Mouse (Mus musculus) G1E (cell line): ENCODE measurements around the gene Epo.

Experiments used
- CTCF ChIP-seq: IDR thresholded peaks from 2 replicates; pipeline ENCODE4 v1.5.1; 2012; ENCODE audit warnings: low read depth, low read length, inconsistent platforms, mixed read lengths
- GATA1 ChIP-seq: IDR thresholded peaks from 2 replicates; pipeline ENCODE4 v1.6.1; 2012; ENCODE audit warnings: borderline replicate concordance, low read length, inconsistent platforms, mixed read lengths
- GATA2 ChIP-seq: IDR thresholded peaks from 2 replicates; pipeline ENCODE4 v1.6.1; 2012; ENCODE audit warnings: low read depth, low read length, inconsistent platforms, borderline replicate concordance
- POLR2AphosphoS5 ChIP-seq: IDR thresholded peaks from 2 replicates; pipeline ENCODE4 v1.6.1; 2012; ENCODE audit warnings: low read depth, low read length, inconsistent platforms; ENCODE audit not compliant: insufficient replicate concordance
- TAL1 ChIP-seq: conservative IDR thresholded peaks from 2 replicates; pipeline ENCODE4 v1.6.1; 2012; ENCODE audit warnings: low read depth, low read length, inconsistent platforms, mixed read lengths

GRCm38 (mm10) chr5:137433889-137434288, 99.2 kb downstream of the Epo start:
- TF ChIP-seq TAL1 = no peak
- no peak for TF ChIP-seq CTCF
- no peak for TF ChIP-seq POLR2AphosphoS5
- no peak for TF ChIP-seq GATA1
- TF ChIP-seq GATA2 = no peak
